Mouse (Mus musculus): ENCODE measurements around the gene Parva. TPM values are rescaled to one million over a fixed set of nuclear protein-coding genes. Genes with fewer than 3 reads are reported as not detected.

Parva gene
- total and polyA plus RNA-seq, 2 experiments from 2014 or later: 23.2 to 23.3 TPM

- ATAC-seq (ENCODE audit: low FRiP score): no peak
- Histone ChIP-seq H3K4me2 (ENCODE audit: low read depth, low read length, poor library complexity, severe bottlenecking) (no peak overlapping the region), H3K4me3 (ENCODE audit: low read depth, low read length) (no peak overlapping the region), H3K27me3 (ENCODE audit: insufficient read depth, low read length) (no peaks in the 10 kb centered on the region), H3K9me3 (ENCODE audit: low read length) (no peaks in the 10 kb centered on the region), H3K9ac (replicated peaks; ENCODE audit: low read length, poor library complexity, severe bottlenecking) (no peak overlapping the region), H3K27ac (ENCODE audit: low read depth, low read length) (no peak overlapping the region), H3K36me3 (ENCODE audit: insufficient read depth, low read length) (no peaks in the 10 kb centered on the region), H3K4me1 (ENCODE audit: insufficient read depth, low read length) (peaks cover 6% of the 10 kb centered on the region; the same call in 1 of the 2 replicates)
- WGBS: 42% methylated on average over 6 of the region's 6 CpGs
- TF ChIP-seq CTCF (IDR thresholded peaks at IDR 0.05): no peak
- DNase-seq (ENCODE audit: low spot score): no peak
Measured at GRCm38 (mm10) chr7:112389611-112390251, 37.6 kb upstream of the Parva start.

DNA sequence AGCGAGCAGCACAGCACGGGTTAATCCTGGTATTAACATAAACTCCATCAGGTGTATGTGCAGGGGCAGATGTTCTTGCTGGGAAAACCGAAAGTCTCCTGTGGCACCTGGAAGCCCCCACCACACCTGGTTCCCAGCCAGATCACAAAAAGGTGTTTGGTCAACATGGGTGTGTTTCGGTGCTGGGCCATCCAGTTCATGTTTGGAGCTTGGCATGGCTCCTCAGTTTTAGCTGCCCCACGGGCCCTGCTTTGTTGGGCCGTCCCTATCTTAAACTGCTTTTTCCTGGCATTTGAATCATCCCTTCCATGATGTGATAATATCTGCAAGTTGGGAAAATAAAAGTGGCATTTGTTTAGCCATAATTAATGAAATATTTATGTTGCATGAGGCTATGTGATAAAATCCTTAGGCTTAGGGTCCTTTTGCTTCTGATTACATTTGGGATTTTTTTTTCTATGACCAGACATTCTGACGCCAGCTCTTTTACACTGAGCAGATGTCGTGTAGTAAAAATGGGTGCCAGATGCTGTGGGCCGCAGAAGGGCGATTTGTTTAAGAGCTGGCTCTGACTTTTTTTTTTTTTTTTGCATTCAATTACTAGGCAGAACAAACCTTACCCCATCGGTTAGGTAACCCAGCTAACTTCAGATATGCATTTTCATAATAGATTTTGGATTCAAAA, 36.9 kb upstream of the Parva start:
- no peak for TF ChIP-seq CTCF (IDR thresholded peaks at IDR 0.05)
- 27% methylated on average over 11 of the region's 11 CpGs for WGBS
- ATAC-seq (ENCODE audit: low FRiP score): no peak

DNA sequence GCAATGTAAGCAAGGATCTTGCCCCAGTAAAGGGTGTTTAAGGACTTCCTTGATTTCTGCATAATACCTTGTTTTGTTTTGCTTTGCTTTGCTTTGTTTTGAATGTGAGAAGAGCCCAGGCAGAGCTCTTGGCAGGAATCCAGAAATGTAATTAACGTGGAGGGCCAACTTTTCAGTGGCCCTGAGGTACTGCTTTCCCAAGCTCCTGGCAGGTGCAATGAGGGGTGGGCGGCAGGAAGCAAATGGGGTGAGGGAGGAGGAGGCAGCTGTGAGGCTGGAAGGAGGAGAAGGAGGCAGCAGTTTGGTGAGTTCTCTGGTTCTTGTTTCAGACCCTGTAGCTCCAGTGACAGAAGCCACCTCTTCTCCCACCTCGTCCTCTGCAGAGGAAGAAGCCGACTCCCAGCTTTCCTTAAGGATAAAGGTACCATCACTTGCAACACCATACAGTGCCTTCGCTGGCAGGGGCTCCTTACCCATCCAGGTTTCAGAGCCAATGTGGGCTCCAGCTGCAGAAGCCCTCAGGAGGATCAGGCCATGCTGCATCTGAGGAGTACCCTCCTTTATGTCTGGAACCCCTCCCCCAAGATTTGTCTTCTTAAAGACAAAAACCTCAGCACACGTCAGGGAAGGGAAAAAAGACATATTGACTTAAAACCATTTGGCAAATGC, 36.2 kb upstream of the Parva start:
- H3K4me1 ChIP-seq (ENCODE audit: insufficient read depth, low read length): peaks cover 6% of the 10 kb centered on the region; the same call in 1 of the 2 replicates
- WGBS: 37% methylated on average over 6 of the region's 6 CpGs
- H3K9me3 ChIP-seq (ENCODE audit: low read length): no peaks in the 10 kb centered on the region
- ATAC-seq (ENCODE audit: low FRiP score) (no peak), DNase-seq (ENCODE audit: low spot score) (peak; percentile 44)
- H3K4me2 ChIP-seq (ENCODE audit: low read depth, low read length, poor library complexity, severe bottlenecking): no peak overlapping the region
- no peak for TF ChIP-seq CTCF (IDR thresholded peaks at IDR 0.05)
- H3K27me3 ChIP-seq (ENCODE audit: insufficient read depth, low read length): no peaks in the 10 kb centered on the region
- no peak overlapping the region for H3K4me3 ChIP-seq (ENCODE audit: low read depth, low read length)
- no peak overlapping the region for H3K27ac ChIP-seq (ENCODE audit: low read depth, low read length)
- no peaks in the 10 kb centered on the region for H3K36me3 ChIP-seq (ENCODE audit: insufficient read depth, low read length)
- no peak overlapping the region for H3K9ac ChIP-seq (replicated peaks; ENCODE audit: low read length, poor library complexity, severe bottlenecking)

More for the DNA sequence above, 36.9 kb upstream of the Parva start:
- peaks cover 6% of the 10 kb centered on the region; the same call in 1 of the 2 replicates for H3K4me1 ChIP-seq (ENCODE audit: insufficient read depth, low read length)
- H3K9ac ChIP-seq (replicated peaks; ENCODE audit: low read length, poor library complexity, severe bottlenecking): no peak overlapping the region
- peak; percentile 33 for DNase-seq (ENCODE audit: low spot score)
- H3K27me3 ChIP-seq (ENCODE audit: insufficient read depth, low read length): no peaks in the 10 kb centered on the region
- no peak overlapping the region for H3K4me2 ChIP-seq (ENCODE audit: low read depth, low read length, poor library complexity, severe bottlenecking)
- no peak overlapping the region for H3K4me3 ChIP-seq (ENCODE audit: low read depth, low read length)
- no peak overlapping the region for H3K27ac ChIP-seq (ENCODE audit: low read depth, low read length)
- H3K9me3 ChIP-seq (ENCODE audit: low read length): no peaks in the 10 kb centered on the region
- H3K36me3 ChIP-seq (ENCODE audit: insufficient read depth, low read length): no peaks in the 10 kb centered on the region

DNA sequence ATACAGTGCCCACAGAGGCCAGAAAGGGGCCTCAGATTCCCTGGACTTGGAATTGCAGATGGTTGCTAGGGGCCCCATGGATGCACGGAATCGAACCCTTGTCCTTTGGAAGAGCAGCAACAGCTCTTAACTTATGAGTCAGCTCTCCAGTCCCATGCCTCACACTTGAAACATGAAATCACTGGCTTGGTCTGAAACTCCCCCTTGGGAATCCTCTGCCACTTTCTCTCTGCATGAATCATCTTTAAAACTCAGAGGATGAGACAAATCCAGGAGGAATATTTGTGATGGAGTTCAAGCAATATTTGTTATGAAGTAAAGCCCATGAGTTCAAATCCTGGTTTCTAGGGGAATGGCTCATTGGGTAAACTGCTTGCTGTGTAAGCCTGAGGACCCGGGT, 29.5 kb upstream of the Parva start:
- Histone ChIP-seq H3K4me2 (ENCODE audit: low read depth, low read length, poor library complexity, severe bottlenecking) (no peak overlapping the region), H3K4me3 (ENCODE audit: low read depth, low read length) (no peak overlapping the region), H3K36me3 (ENCODE audit: insufficient read depth, low read length) (no peaks in the 10 kb centered on the region), H3K9ac (replicated peaks; ENCODE audit: low read length, poor library complexity, severe bottlenecking) (no peak overlapping the region), H3K27ac (ENCODE audit: low read depth, low read length) (no peak overlapping the region), H3K4me1 (ENCODE audit: insufficient read depth, low read length) (no peaks in the 10 kb centered on the region), H3K9me3 (ENCODE audit: low read length) (no peaks in the 10 kb centered on the region), H3K27me3 (ENCODE audit: insufficient read depth, low read length) (no peaks in the 10 kb centered on the region)
- DNase-seq (ENCODE audit: low spot score) (no peak), ATAC-seq (ENCODE audit: low FRiP score) (no peak)
- 92% methylated on average over 3 of the region's 3 CpGs for WGBS
- TF ChIP-seq CTCF (IDR thresholded peaks at IDR 0.05): no peak

GRCm38 (mm10) chr7:112399425-112400170, 27.7 kb upstream of the Parva start:
- no peak overlapping the region for H3K9ac ChIP-seq (replicated peaks; ENCODE audit: low read length, poor library complexity, severe bottlenecking)
- WGBS: 50% methylated on average over 7 of the region's 7 CpGs
- TF ChIP-seq CTCF (IDR thresholded peaks at IDR 0.05): no peak
- ATAC-seq (ENCODE audit: low FRiP score): no peak
- no peak overlapping the region for H3K4me2 ChIP-seq (ENCODE audit: low read depth, low read length, poor library complexity, severe bottlenecking)
- no peak for DNase-seq (ENCODE audit: low spot score)
- H3K27ac ChIP-seq (ENCODE audit: low read depth, low read length): no peak overlapping the region
- H3K9me3 ChIP-seq (ENCODE audit: low read length): no peaks in the 10 kb centered on the region
- H3K27me3 ChIP-seq (ENCODE audit: insufficient read depth, low read length): no peaks in the 10 kb centered on the region
- no peak overlapping the region for H3K4me3 ChIP-seq (ENCODE audit: low read depth, low read length)
- H3K4me1 ChIP-seq (ENCODE audit: insufficient read depth, low read length): no peaks in the 10 kb centered on the region
- H3K36me3 ChIP-seq (ENCODE audit: insufficient read depth, low read length): no peaks in the 10 kb centered on the region
